Mouse (Mus musculus) stomach, embryonic 16.5 days (tissue): ENCODE measurements around the gene Bcas1. TPM values are rescaled to one million over a fixed set of nuclear protein-coding genes. Genes with fewer than 3 reads are reported as not detected.
"Not testable (repeated sequence)": the region's sequence is repeated elsewhere in the genome, so short reads cannot be mapped to it uniquely, and the experiment has no call there.

Experiments
- ATAC-seq: fragments of 200-750 bp; cut with Nextera tagmentation; 2 replicates; pipeline ENCODE4 v1.8.0; 2017; ENCODE audit warnings: moderate number of reproducible peaks, moderate TSS enrichment; ENCODE audit not compliant: insufficient read depth, low FRiP score
- H3K27ac ChIP-seq: fragments of 300-500 bp; sonication (generic); 2 replicates; pipeline ENCODE4 v1.5.1; 2014; ENCODE audit warnings: low read length
- H3K27me3 ChIP-seq: fragments of 300-500 bp; sonication (generic); 2 replicates; pipeline ENCODE4 v1.6.1; 2014; ENCODE audit warnings: low read length, control low read depth, mixed read lengths; ENCODE audit not compliant: control insufficient read depth, insufficient read depth
- H3K36me3 ChIP-seq: fragments of 300-500 bp; sonication (generic); 2 replicates; pipeline ENCODE4 v1.6.1; 2014; ENCODE audit warnings: low read length; ENCODE audit not compliant: control insufficient read depth, insufficient read depth
- H3K4me1 ChIP-seq: fragments of 300-500 bp; sonication (generic); 2 replicates; pipeline ENCODE4 v1.6.1; 2014; ENCODE audit warnings: low read length, control low read depth, mixed read lengths; ENCODE audit not compliant: control insufficient read depth, insufficient read depth
- H3K4me2 ChIP-seq: fragments of 300-500 bp; sonication (generic); 2 replicates; pipeline ENCODE4 v1.6.1; 2014; ENCODE audit warnings: low read depth, low read length, mixed read lengths
- H3K4me3 ChIP-seq: fragments of 300-500 bp; sonication (generic); replicated peaks from 2 replicates; pipeline ENCODE4 v1.5.1; 2014; ENCODE audit warnings: mild to moderate bottlenecking, low read length
- H3K9ac ChIP-seq: fragments of 300-500 bp; sonication (generic); 2 replicates; pipeline ENCODE4 v1.6.1; 2014; ENCODE audit warnings: low read length
- H3K9me3 ChIP-seq: fragments of 300-500 bp; sonication (generic); replicated peaks from 2 replicates; pipeline ENCODE4 v1.6.1; 2016; ENCODE audit warnings: low read length, control low read depth; ENCODE audit not compliant: control insufficient read depth
- WGBS: fragments of 180-500 bp; shearing (Covaris S2); extraction: QIAGEN DNeasy Blood & Tissue Kit; methylation state at CpG from one replicate; pipeline ENCODE4 v1.1.7; 2014; 5-methylcytosine and 5-hydroxymethylcytosine counted together
- polyA plus RNA-seq: library from polyadenylated mRNA; unstranded; fragments of >200 nt; fragmentation: Nextera tagmentation; extraction: Ambion mirVana; gene quantifications from 2 replicates; pipeline ENCODE4 v1.2.1, GENCODE M21; 2015

Gene Bcas1
- polyA plus RNA-seq, 1 experiment from 2014 or later, result 8.9 TPM

GRCm38 (mm10) chr2:170461652-170462051 is 34.0 kb upstream of the Bcas1 start:
- 66% methylated on average over 7 of the region's 7 CpGs for WGBS
- H3K4me1 ChIP-seq, result no peaks in the 10 kb centered on the region; the same call in 1 of the 2 replicates
- no peak for ATAC-seq
- H3K9me3 ChIP-seq, result no peaks in the 10 kb centered on the region
- H3K36me3 ChIP-seq, result no peaks in the 10 kb centered on the region
- H3K4me3 ChIP-seq, result no peak overlapping the region
- H3K27me3 ChIP-seq, result peaks cover 3% of the 10 kb centered on the region; the same call in 1 of the 2 replicates
- H3K9ac ChIP-seq, result no peak overlapping the region
- H3K4me2 ChIP-seq, result no peak overlapping the region
- H3K27ac ChIP-seq, result no peak overlapping the region

- 0 out of 2 replicates have a peak, but pooled peaks have one; percentile 37 for ATAC-seq
- no peaks in the 10 kb centered on the region for H3K4me1 ChIP-seq
- H3K27ac ChIP-seq, result no peak overlapping the region
- WGBS, result 24% methylated on average over 9 of the region's 9 CpGs
- no peaks in the 10 kb centered on the region for H3K36me3 ChIP-seq
- H3K4me2 ChIP-seq, result no peak overlapping the region
- peaks cover 3% of the 10 kb centered on the region; the same call in 1 of the 2 replicates for H3K27me3 ChIP-seq
- no peak overlapping the region for H3K9ac ChIP-seq
- no peaks in the 10 kb centered on the region for H3K9me3 ChIP-seq
- H3K4me3 ChIP-seq, result no peak overlapping the region
These were observed 32.2 kb upstream of the Bcas1 start for GRCm38 (mm10) chr2:170459805-170460204.

- Histone ChIP-seq H3K9ac (no peak overlapping the region), H3K4me1 (no peaks in the 10 kb centered on the region), H3K36me3 (no peaks in the 10 kb centered on the region), H3K27me3 (peaks cover 3% of the 10 kb centered on the region; the same call in 1 of the 2 replicates), H3K4me3 (no peak overlapping the region), H3K27ac (no peak overlapping the region), H3K9me3 (no peaks in the 10 kb centered on the region), H3K4me2 (no peak overlapping the region)
- WGBS, result 66% methylated on average over 10 of the region's 10 CpGs
- ATAC-seq, result no peak
These were observed 31.5 kb upstream of the Bcas1 start for GRCm38 (mm10) chr2:170459183-170459582.

GRCm38 (mm10) chr2:170453809-170454208 is 26.2 kb upstream of the Bcas1 start:
- WGBS, result 54% methylated on average over 3 of the region's 4 CpGs
- not testable (repeated sequence) for H3K9ac ChIP-seq, H3K9me3 ChIP-seq, H3K4me3 ChIP-seq, H3K4me1 ChIP-seq, ATAC-seq, H3K27ac ChIP-seq, H3K4me2 ChIP-seq, H3K27me3 ChIP-seq, H3K36me3 ChIP-seq

- H3K4me3 ChIP-seq, result no peak overlapping the region
- H3K9me3 ChIP-seq, result no peaks in the 10 kb centered on the region
- H3K36me3 ChIP-seq, result no peaks in the 10 kb centered on the region
- 5% methylated on average over 9 of the region's 9 CpGs for WGBS
- peak; percentile 79; the same call in 1 of the 2 replicates for ATAC-seq
- no peaks in the 10 kb centered on the region for H3K4me1 ChIP-seq
- no peaks in the 10 kb centered on the region for H3K27me3 ChIP-seq
- H3K9ac ChIP-seq, result no peak overlapping the region
- no peak overlapping the region for H3K27ac ChIP-seq
- peak overlapping the region; percentile 33 for H3K4me2 ChIP-seq
These were observed 23.3 kb upstream of the Bcas1 start for GRCm38 (mm10) chr2:170450933-170451332.

GRCm38 (mm10) chr2:170447651-170448050 is 20.0 kb upstream of the Bcas1 start:
- H3K4me3 ChIP-seq, result no peak overlapping the region
- no peaks in the 10 kb centered on the region for H3K27me3 ChIP-seq
- H3K4me1 ChIP-seq, result no peaks in the 10 kb centered on the region
- H3K36me3 ChIP-seq, result no peaks in the 10 kb centered on the region
- ATAC-seq, result no peak
- no peak overlapping the region for H3K4me2 ChIP-seq
- no peaks in the 10 kb centered on the region for H3K9me3 ChIP-seq
- 73% methylated on average over 10 of the region's 10 CpGs for WGBS
- H3K27ac ChIP-seq, result no peak overlapping the region
- H3K9ac ChIP-seq, result no peak overlapping the region

- Histone ChIP-seq H3K27ac (no peak overlapping the region), H3K9me3 (no peaks in the 10 kb centered on the region), H3K4me1 (no peaks in the 10 kb centered on the region), H3K9ac (no peak overlapping the region), H3K4me3 (no peak overlapping the region), H3K36me3 (no peaks in the 10 kb centered on the region), H3K27me3 (no peaks in the 10 kb centered on the region), H3K4me2 (no peak overlapping the region)
- no peak for ATAC-seq
- WGBS, result 43% methylated on average over 5 of the region's 5 CpGs
These were observed 19.3 kb upstream of the Bcas1 start for GRCm38 (mm10) chr2:170446843-170447383.

- WGBS, result 54% methylated on average over 5 of the region's 5 CpGs
- no peaks in the 10 kb centered on the region for H3K4me1 ChIP-seq
- H3K4me3 ChIP-seq, result no peak overlapping the region
- no peak overlapping the region for H3K9ac ChIP-seq
- H3K9me3 ChIP-seq, result no peaks in the 10 kb centered on the region
- H3K27me3 ChIP-seq, result no peaks in the 10 kb centered on the region
- peak overlapping the region; percentile 34; the same call in 1 of the 2 replicates for H3K27ac ChIP-seq
- H3K4me2 ChIP-seq, result no peak overlapping the region
- no peaks in the 10 kb centered on the region for H3K36me3 ChIP-seq
- peak; percentile 68; the same call in 1 of the 2 replicates for ATAC-seq
These were observed 18.2 kb upstream of the Bcas1 start for GRCm38 (mm10) chr2:170445861-170446260.

- ATAC-seq, result no peak
- Histone ChIP-seq H3K4me2 (no peak overlapping the region), H3K4me3 (no peak overlapping the region), H3K27ac (no peak overlapping the region), H3K9me3 (no peaks in the 10 kb centered on the region), H3K36me3 (no peaks in the 10 kb centered on the region), H3K9ac (no peak overlapping the region), H3K4me1 (no peaks in the 10 kb centered on the region; the same call in 1 of the 2 replicates), H3K27me3 (no peaks in the 10 kb centered on the region)
- WGBS, result 75% methylated on average over 3 of the region's 3 CpGs
These were observed 14.9 kb upstream of the Bcas1 start for GRCm38 (mm10) chr2:170442535-170442934.
